16 mouse cellular contexts compared by ENCODE assay signal in the genomic region with DNA sequence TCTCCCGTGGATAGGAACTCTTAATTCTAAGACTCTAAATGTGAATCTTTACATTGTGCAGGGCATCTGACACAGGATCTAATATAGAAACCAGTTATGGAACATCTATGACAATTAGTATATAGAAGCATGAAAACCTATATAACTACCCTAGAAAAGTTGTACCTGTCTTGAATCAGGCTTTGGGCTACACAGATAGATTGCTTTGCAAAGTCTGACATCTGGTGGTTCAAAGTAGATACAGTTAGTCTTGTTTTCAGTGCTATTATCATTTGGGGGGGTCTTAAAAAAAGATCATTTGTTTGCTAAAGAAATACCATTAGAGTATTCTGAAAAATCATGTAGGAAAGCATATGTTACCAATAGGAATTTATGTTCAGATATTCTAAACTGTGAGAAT.
A peak's percentile ranks its signal among the peaks of the same experiment; 100 is the strongest.
DNase-seq lines count a peak whose midpoint lies in the region; ATAC-seq and TF ChIP-seq lines count a peak whose summit lies in the region.
"Had no signal": no experiment of that assay in that cellular context is flagged by ENCODE, and none has a peak within 500 bp of the region (broad histone marks: within the 10 kb centered on the region; RNA-seq: fewer than 3 reads in every experiment).

No protein-coding gene starts in this region.

- no peaks in the 10 kb centered on the region for H3K4me1 ChIP-seq in forebrain, embryonic 13.5 days
- no peaks in the 10 kb centered on the region for H3K4me1 ChIP-seq in forebrain, embryonic 12.5 days
- no peaks in the 10 kb centered on the region for H3K4me1 ChIP-seq in intestine, postnatal 0 days (replicated peaks; ENCODE audit: control insufficient read depth, insufficient read depth, low read length)
- H3K4me1 ChIP-seq in intestine, embryonic 16.5 days (ENCODE audit: control insufficient read depth, insufficient read depth, low read length), result no peaks in the 10 kb centered on the region
- no peaks in the 10 kb centered on the region for H3K4me1 ChIP-seq in midbrain, embryonic 16.5 days (ENCODE audit: control insufficient read depth, insufficient read depth, low read length)
- no peaks in the 10 kb centered on the region for H3K4me1 ChIP-seq in midbrain, embryonic 10.5 days
- H3K4me1 ChIP-seq: heart, embryonic 10.5 days; neural tube, embryonic 12.5 days had no signal

- WGBS in forebrain, embryonic 13.5 days, result 98% methylated on average over 1 of the region's 1 CpGs
- 93% methylated on average over 1 of the region's 1 CpGs for WGBS in forebrain, embryonic 12.5 days
- WGBS in intestine, postnatal 0 days, result 77% methylated on average over 1 of the region's 1 CpGs
- WGBS in intestine, embryonic 16.5 days, result 90% methylated on average over 1 of the region's 1 CpGs
- WGBS in midbrain, embryonic 16.5 days, result 90% methylated on average over 1 of the region's 1 CpGs
- 89% methylated on average over 1 of the region's 1 CpGs for WGBS in midbrain, embryonic 10.5 days

- no peaks in the 10 kb centered on the region for H3K9me3 ChIP-seq in forebrain, embryonic 13.5 days (replicated peaks)
- no peaks in the 10 kb centered on the region for H3K9me3 ChIP-seq in forebrain, embryonic 12.5 days
- no peaks in the 10 kb centered on the region for H3K9me3 ChIP-seq in intestine, postnatal 0 days (ENCODE audit: control insufficient read depth)
- no peaks in the 10 kb centered on the region for H3K9me3 ChIP-seq in intestine, embryonic 16.5 days (ENCODE audit: control insufficient read depth, low read length)
- no peaks in the 10 kb centered on the region for H3K9me3 ChIP-seq in midbrain, embryonic 16.5 days (replicated peaks; ENCODE audit: control insufficient read depth, low read length, poor library complexity, severe bottlenecking)
- H3K9me3 ChIP-seq in midbrain, embryonic 10.5 days (replicated peaks), result no peaks in the 10 kb centered on the region
- H3K9me3 ChIP-seq: heart, embryonic 10.5 days; neural tube, embryonic 12.5 days had no signal

- DNase-seq in midbrain, embryonic 10.5 days (ENCODE audit: low spot score), result no peak
- DNase-seq in telencephalon, adult 2 months (ENCODE audit: low read depth, low spot score), result peak; percentile 22
- DNase-seq in cerebellum, adult 9-11 months, result no peak
- DNase-seq: adrenal gland, postnatal 10 days; cerebellum, postnatal 25 days; heart, postnatal 36 days; kidney, postnatal 36 days had no signal

- no peaks in the 10 kb centered on the region for H3K27me3 ChIP-seq in forebrain, embryonic 13.5 days
- H3K27me3 ChIP-seq in forebrain, embryonic 12.5 days, result no peaks in the 10 kb centered on the region
- no peaks in the 10 kb centered on the region for H3K27me3 ChIP-seq in intestine, postnatal 0 days (replicated peaks; ENCODE audit: control insufficient read depth, insufficient read depth, low read length)
- no peaks in the 10 kb centered on the region for H3K27me3 ChIP-seq in intestine, embryonic 16.5 days (replicated peaks; ENCODE audit: control insufficient read depth, insufficient read depth, low read length)
- no peaks in the 10 kb centered on the region for H3K27me3 ChIP-seq in midbrain, embryonic 16.5 days (ENCODE audit: control insufficient read depth, insufficient read depth, low read depth, low read length)
- H3K27me3 ChIP-seq in midbrain, embryonic 10.5 days (ENCODE audit: low read depth, poor library complexity, severe bottlenecking), result no peaks in the 10 kb centered on the region
- H3K27me3 ChIP-seq: neural tube, embryonic 12.5 days had no signal

- no peaks in the 10 kb centered on the region for H3K36me3 ChIP-seq in forebrain, embryonic 13.5 days (ENCODE audit: poor library complexity, severe bottlenecking)
- H3K36me3 ChIP-seq in forebrain, embryonic 12.5 days (replicated peaks), result no peaks in the 10 kb centered on the region
- H3K36me3 ChIP-seq in intestine, postnatal 0 days (ENCODE audit: control insufficient read depth, insufficient read depth), result no peaks in the 10 kb centered on the region
- no peaks in the 10 kb centered on the region for H3K36me3 ChIP-seq in intestine, embryonic 16.5 days (ENCODE audit: control insufficient read depth, insufficient read depth, low read length)
- no peaks in the 10 kb centered on the region for H3K36me3 ChIP-seq in midbrain, embryonic 16.5 days (ENCODE audit: control insufficient read depth, insufficient read depth, low read length)
- H3K36me3 ChIP-seq in midbrain, embryonic 10.5 days, result no peaks in the 10 kb centered on the region
- H3K36me3 ChIP-seq: heart, embryonic 10.5 days; neural tube, embryonic 12.5 days had no signal

- peak; percentile 46; the same call in 1 of the 2 replicates for ATAC-seq in forebrain, embryonic 13.5 days
- no peak for ATAC-seq in forebrain, embryonic 12.5 days (ENCODE audit: low FRiP score)
- no peak for ATAC-seq in intestine, postnatal 0 days
- no peak for ATAC-seq in intestine, embryonic 16.5 days
- 0 out of 2 replicates have a peak, but pooled peaks have one; percentile 45 for ATAC-seq in midbrain, embryonic 16.5 days

- H3K9ac ChIP-seq in forebrain, embryonic 13.5 days, result no peak overlapping the region
- H3K9ac ChIP-seq in forebrain, embryonic 12.5 days, result no peak overlapping the region
- H3K9ac ChIP-seq in intestine, postnatal 0 days (ENCODE audit: low read depth, low read length), result no peak overlapping the region
- no peak overlapping the region for H3K9ac ChIP-seq in intestine, embryonic 16.5 days (ENCODE audit: low read depth, low read length)
- H3K9ac ChIP-seq in midbrain, embryonic 16.5 days (ENCODE audit: low read depth, low read length), result no peak overlapping the region
- H3K9ac ChIP-seq: liver, embryonic 14.5 days; neural tube, embryonic 12.5 days had no signal

- H3K4me3 ChIP-seq in forebrain, embryonic 13.5 days, result no peak overlapping the region
- H3K4me3 ChIP-seq in forebrain, embryonic 12.5 days (replicated peaks), result no peak overlapping the region
- H3K4me3 ChIP-seq in intestine, postnatal 0 days (ENCODE audit: low read depth, low read length), result no peak overlapping the region
- no peak overlapping the region for H3K4me3 ChIP-seq in intestine, embryonic 16.5 days (ENCODE audit: low read length)
- no peak overlapping the region for H3K4me3 ChIP-seq in midbrain, embryonic 16.5 days (ENCODE audit: low read depth, low read length)
- no peak overlapping the region for H3K4me3 ChIP-seq in midbrain, embryonic 10.5 days
- H3K4me3 ChIP-seq: erythroblast, embryonic 14.5 days; heart, embryonic 10.5 days; neural tube, embryonic 12.5 days had no signal

- no peak overlapping the region for H3K4me2 ChIP-seq in forebrain, embryonic 13.5 days
- no peak overlapping the region for H3K4me2 ChIP-seq in forebrain, embryonic 12.5 days
- no peak overlapping the region for H3K4me2 ChIP-seq in intestine, postnatal 0 days (replicated peaks; ENCODE audit: low read depth)
- no peak overlapping the region for H3K4me2 ChIP-seq in intestine, embryonic 16.5 days (ENCODE audit: low read depth, low read length)
- H3K4me2 ChIP-seq in midbrain, embryonic 16.5 days (ENCODE audit: low read length), result no peak overlapping the region
- H3K4me2 ChIP-seq: neural tube, embryonic 12.5 days had no signal

- no peak overlapping the region for H3K27ac ChIP-seq in forebrain, embryonic 13.5 days
- no peak overlapping the region for H3K27ac ChIP-seq in forebrain, embryonic 12.5 days
- H3K27ac ChIP-seq in intestine, postnatal 0 days (ENCODE audit: low read depth, low read length), result no peak overlapping the region
- H3K27ac ChIP-seq in intestine, embryonic 16.5 days (ENCODE audit: low read length), result no peak overlapping the region
- H3K27ac ChIP-seq in midbrain, embryonic 16.5 days (ENCODE audit: low read length), result no peak overlapping the region
- H3K27ac ChIP-seq in midbrain, embryonic 10.5 days (replicated peaks), result no peak overlapping the region
- H3K27ac ChIP-seq: heart, embryonic 10.5 days; liver, embryonic 14.5 days; neural tube, embryonic 12.5 days had no signal

- TF ChIP-seq CTCF in intestine, postnatal 0 days (IDR thresholded peaks at IDR 0.05; ENCODE audit: low read depth), result peak; percentile 44

Comparison
In these comparisons a context has a peak if more than half of its experiments do, and no peak if none do; other contexts are left out.
1. ATAC-seq: peak in forebrain, embryonic 13.5 days (single experiment) and midbrain, embryonic 16.5 days (single experiment); none in forebrain, embryonic 12.5 days (single experiment), intestine, postnatal 0 days (single experiment) and intestine, embryonic 16.5 days (single experiment).